Mouse (Mus musculus): ENCODE measurements at regions not wholly inside any gene's neighbourhood (a gene's known extent, or its start where the extent isn't known, plus 50 kb on each side); places are given as distances from the start of the nearest gene placed in this dataset.

DNA sequence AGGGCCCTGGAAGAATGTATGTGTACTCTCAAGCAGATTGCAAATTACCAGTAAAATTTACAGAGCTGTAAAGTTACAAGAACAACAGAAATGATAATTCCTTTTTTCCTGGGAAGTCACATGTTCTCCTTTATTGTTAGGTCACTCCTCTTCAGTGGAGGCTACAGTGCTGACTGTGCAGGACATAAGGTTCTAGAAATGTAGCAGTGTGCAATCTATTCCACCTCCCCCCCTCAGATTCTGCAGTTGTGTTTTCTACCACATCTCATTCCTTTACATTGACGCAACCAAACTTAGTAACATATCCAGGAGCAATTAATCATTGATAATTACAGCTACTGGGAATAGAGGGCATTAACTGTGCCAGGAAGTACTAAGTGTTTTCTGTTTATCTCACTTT, 385.3 kb upstream of the Tnc start:
- DNase-seq (ENCODE audit: low read depth) = no peak

DNA sequence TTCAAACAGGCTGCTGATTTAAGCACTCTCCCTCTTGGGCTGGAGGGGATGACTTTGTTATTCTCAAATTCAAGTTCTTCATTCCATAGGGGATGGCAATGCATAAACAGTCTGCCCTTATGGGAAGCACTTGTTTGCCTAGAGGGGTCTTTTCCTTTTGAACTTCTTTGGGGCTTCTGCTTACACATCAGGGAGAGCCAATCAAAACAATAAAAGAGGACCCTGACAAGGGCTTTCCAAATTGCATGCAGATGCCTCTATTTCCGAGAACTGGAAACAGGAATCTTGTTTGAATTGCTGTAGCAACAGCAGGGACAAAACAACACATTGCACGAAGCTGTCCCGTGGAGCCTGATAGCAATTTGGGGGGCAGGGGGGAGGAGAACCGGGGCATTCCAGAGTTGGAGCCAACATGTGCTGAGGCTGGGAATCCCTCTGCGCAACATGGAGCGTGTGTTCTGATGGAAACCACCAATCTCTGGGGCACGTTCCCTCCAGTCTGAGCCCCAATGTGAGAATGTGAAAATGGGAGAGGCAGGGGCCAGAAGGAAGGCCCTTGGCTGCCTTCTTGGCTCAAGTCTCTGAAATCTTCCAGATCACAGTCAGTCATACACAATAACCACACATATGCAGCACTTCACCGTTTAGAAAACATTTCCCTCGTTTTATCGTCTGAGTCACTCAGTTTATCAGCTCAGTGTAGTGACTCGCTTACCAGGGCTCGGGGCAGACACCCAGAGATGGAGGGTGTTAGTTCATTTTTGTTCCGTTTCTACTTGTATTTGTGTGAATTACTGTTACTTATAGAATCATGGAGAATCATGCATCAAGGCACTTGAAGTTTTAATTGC, 391.2 kb upstream of the Tnc start:
- no peak for DNase-seq (ENCODE audit: low read depth)

DNA sequence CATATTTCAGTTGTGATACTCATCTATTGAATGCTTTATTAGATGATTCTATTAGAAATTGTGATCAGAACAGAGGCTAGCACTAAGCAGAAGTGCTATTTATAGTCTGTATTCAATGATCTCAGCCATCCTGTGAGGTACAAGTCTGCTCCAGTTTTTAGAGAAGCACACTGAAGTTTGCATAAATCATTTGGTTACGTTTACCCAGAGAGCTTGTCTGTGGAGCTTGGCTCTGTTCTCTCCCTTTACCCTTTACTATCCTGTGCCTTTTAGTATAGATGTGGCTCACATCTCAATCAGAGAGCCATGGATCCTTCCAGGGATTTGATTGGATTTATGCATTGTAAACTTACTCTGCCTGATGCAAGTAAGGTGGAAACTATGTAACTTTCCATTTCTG, 404.6 kb upstream of the Tnc start:
- DNase-seq (ENCODE audit: low read depth) = no peak

DNA sequence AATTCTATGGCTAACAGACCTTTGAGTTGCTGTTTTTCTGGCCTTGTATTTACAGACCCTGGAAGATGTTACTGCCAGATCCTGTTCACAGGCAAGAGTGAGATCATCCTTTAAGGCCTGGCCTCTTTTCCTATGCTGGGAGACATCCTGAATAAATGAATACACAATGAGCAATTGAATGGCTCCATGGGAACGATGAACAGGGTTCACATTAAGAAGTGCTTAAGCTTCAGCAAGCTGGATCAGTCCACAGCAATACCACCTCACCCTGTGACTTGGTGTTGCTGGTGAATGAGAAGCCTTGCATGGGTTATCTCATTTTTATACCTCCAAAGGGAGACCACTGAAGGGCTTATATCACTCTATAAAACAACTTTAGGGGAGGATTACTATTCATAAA, 405.1 kb upstream of the Tnc start:
- DNase-seq (ENCODE audit: low read depth) = no peak

DNA sequence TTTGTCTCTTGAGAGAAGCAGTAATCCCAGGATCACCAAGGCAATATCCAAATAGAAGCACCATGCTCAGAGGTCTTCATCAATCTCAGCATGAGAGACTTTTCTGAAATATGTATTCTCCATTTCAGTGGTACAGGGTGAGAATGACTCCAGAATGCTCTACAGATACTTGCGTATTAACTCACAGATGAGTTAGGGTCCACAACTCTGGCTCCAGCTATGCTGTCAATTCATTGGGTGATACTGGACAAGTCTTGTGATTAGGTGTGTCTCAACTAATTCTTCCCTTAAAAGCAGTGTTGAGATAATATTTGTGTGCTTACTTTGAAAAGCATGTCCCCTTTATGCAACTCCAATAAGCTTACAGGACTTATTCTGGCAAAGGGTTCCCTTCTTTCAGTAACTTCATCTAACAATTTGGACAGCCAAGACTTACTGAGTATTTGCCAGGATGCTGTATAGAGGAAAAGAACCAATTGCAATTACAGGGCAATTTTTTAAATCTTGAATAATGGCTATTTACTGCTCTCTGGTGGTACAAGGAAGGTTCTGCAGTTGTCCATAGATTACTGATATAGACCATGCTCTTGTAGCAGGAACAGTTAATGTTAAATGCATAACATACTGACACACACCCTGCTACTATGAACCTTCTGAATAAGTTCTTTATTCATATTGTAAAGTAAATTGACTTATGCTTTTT, 445.6 kb upstream of the Tnc start:
- DNase-seq (ENCODE audit: low read depth) = no peak

DNA sequence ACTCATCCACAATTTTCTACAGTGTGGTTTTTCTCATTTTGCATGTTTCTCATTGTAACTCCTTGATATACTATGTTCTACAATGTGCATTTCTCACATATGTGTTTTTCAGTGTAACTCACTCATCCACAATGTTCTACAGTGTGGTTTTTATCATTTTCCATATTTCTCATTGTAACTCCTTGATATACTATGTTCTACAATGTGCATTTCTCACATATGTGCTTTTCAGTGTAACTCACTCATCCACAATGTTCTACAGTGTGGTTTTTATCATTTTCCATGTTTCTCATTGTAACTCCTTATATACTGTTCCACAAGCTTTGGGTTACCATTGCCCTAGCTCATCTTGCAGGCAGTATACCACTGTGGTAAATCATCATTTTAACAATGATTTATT, 450.9 kb upstream of the Tnc start:
- DNase-seq (ENCODE audit: low read depth) = peak; percentile 83

DNA sequence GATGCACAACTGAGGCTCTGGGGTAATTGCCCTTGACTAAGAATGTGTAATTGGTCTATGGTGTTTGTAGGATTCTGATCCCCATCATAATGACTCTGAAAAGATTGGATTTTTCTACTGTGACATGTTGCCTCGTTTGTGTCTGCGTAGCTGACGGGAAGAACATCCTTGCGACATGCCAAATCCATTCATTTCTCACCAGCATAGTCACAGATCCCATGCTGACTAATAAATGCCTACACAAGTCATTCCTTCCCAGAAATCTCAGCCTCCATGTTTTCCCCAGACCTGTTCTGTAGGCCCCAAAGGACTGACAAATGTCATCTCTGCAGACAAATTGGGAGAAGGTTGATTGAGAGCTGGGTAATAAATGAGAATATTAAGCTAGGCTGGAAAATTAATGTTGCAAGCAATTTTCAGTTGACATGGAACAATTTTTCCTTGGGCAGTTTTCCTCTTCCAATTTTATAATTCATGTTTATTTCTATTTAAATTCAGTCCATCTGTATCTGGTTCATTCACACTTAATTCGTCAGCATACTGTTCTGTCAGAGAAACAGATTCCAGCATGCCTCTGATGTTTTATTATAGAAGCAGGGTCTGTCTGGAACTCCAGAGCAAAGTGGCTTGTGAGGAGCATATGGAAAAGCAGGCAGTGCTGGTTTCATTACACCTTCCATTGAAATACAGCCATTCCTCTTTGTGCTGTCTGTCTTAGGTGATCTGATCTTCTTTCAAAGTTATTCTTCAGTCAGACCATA, 454.0 kb upstream of the Tnc start:
- DNase-seq (ENCODE audit: low read depth) = no peak

DNA sequence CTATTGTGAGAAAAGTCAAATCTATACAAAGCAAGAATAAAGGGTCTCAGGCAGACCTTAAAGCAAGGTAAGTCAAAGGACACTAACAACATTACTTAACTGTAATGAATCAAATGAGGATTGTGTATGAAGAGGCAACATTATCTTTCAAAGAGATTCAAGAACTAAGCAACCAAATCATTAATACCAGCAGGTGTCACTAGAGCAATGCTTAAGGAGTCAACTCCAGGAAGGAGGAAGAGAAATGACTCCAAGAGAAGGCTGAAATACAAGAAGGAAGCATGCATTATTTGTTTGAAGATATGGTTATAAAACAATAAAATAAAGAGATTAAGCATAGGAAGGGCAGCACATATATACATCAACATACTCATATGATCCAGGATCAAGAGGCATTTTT, 475.1 kb upstream of the Tnc start:
- no peak for DNase-seq (ENCODE audit: low read depth)

DNA sequence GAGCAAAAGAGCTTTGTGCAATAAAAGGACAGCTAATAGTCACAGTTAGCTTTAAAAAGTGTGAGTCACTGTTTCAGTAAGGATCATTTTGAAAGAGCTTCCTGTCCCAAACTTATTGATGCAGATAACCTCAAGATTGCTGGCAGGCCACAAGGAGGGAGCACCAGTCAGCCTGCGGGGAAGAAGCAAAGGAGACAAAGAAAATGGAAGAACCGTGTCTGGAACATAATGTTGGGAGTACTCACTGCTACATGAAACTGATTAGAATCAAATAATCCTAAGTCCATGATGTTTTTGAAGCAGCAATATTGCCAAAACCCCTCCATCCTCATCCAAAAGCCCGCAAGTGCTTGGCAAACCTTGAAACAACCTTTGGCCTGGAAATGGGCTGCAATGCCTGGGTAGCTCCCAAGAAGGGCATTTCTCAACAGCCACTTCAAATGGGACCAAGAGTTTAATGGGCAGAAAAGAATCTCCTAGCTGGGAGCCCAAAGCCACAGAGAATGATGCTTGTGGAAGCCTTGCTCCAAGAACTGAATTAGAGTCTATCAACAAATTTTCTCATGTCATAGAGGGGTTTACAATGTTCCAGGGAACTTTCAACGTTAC, 481.0 kb upstream of the Tnc start:
- DNase-seq (ENCODE audit: low read depth) = no peak

DNA sequence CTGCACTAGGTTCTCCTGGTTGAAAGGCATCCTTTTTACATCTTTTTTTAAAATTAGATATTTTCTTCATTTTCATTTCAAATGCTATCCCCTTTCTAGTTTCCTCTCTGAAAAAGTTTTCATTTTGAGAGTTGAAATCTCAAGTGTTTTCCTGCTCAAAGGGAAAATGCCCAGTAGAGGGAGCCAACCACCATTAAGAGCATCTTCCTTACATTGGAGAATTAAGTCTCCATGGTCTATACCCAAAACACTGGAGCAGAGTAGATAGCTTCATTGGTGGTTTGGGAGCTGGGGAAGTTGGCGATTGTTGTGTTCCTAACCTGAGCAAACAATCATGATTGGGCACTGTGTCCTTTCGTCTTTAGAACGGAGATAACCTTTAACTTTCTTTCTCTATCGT, 483.8 kb upstream of the Tnc start:
- no peak for DNase-seq (ENCODE audit: low read depth)

DNA sequence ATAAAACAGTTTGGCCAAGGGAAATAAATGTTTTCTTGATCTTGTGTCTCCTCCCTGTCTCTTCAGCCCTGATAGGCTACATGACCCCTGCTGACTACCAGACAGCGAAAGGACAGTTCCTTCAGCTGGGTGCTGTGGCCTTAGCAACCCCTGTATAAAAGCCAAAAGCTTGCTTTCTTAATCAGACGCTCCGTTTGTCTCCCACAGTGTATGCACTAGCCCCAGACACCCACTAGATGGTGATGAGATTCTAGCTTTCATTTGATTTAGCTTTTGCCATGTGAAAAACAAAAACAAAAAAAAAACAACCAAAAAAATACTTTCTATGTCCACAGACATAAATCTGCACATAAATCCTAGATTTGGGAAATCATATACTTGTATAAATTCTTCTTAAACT, 486.2 kb upstream of the Tnc start:
- DNase-seq (ENCODE audit: low read depth) = no peak

DNA sequence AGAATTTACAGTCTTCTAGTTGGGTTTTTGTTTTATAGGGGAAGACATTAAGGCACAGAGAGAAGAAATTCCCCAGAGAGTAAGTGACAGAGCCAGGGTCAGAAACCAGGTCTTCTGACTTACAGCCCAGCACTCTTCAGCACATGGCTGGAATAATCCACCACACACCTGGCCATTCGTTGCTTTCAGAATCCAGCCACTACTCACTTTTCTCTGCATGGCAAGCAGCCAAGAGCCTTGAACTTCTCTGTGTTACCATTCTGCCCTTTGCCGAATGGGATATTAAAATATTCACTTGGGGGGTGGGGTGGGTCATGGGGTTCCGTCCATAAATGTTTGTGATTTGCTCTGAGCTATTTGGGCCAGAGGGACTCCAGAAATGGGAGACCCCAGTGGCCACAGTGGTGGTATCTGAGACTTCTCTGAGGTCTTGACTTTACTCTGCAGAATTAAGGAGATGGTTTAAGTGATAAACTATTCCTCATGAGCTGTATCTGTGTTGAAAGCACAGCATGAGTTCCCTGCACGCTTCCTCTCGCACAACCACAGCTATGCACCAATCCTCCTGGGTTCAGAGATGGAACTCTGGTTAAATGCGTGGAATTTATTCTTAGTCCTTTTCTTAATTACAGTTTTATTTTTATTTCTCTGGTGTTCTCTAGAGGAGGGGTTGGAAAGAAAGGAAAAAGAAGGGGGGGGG, 488.9 kb upstream of the Tnc start:
- no peak for DNase-seq (ENCODE audit: low read depth)

DNA sequence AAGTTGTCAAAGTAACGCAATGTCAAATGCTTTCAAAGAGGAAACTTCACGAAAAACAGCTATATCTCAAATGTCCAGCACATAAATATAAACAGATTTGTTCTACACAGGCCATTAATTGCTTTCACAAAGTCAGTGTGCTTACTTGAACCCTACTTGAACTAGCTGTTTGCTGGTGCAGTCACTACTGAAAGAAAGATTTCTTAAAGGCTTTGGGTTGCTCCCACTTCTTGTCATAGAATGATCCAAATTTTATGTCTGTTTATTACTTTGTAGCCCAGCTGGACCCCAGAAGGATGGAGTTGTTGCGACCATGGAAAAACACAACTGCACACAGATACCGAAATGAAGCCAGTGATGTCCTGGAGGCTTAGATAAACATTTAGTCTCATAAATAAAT, 491.2 kb upstream of the Tnc start:
- no peak for DNase-seq (ENCODE audit: low read depth)

DNA sequence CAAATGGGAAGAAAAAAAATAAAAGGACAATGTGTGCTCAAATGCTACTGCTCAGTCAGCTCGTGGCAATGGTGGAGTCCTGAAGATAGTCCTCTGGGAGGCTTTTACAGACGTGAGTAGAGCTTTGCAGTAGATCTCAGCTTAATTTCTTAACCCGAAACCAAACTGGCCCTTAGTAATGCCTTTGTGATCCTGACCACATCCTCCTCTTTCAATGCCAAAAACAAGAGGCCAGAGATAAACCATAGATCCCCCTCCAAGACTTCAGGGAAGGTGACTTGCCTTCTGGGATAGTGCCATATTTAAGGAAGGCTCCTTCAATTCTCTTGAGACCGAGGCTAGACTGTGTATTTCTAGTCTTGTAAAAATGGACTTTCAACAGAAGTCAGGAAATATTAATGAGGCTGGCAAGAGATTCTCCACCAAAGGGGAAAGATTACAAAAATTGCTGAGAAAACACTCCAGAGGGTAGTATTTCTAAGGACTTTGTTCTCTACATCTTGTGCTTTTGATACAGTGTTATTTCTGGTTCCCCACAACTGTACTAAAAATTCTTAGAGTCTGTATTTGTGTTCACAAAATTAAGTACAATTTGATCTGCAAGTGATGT, 497.9 kb upstream of the Tnc start:
- DNase-seq (ENCODE audit: low read depth) = no peak

DNA sequence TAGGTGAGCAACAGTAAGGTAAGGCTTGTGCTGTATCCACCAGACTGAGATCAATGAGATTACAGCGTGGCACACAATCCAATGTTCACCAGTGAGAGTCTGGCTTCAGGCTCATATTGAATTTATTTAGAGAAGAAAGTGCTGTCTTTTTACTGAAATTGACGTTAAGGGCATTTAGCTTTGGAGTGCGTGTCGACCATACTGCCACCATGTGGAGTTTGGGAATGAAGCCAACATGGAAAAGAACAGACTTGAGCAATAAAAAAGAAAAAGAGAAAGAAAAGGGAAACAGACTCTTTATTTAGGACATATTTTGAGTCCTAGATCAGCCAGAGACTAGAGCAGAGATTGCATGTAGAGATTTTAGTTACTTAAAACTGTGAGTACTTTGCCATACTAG, 499.6 kb upstream of the Tnc start:
- no peak for DNase-seq (ENCODE audit: low read depth)

DNA sequence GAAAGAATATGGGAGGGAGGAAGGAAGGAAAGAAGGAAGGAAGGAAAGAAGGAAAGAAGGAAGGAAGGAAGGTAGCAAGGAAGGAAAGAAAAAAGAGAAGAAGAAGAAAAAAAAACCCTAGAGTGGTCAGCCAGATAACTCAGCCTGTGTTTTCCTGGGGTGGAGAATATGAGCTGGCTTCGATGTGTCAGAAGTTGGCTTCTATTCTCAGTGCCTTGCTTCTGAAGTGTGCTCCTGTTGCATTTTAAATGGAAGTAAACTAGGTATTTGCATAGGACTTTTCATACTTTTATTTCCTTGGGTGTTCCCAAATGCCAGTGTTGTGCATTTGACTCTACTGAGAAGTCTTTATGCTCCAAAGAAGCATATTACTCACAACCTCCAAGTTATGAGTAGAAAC, 515.7 kb upstream of the Tnc start:
- DNase-seq (ENCODE audit: low read depth) = no peak

DNA sequence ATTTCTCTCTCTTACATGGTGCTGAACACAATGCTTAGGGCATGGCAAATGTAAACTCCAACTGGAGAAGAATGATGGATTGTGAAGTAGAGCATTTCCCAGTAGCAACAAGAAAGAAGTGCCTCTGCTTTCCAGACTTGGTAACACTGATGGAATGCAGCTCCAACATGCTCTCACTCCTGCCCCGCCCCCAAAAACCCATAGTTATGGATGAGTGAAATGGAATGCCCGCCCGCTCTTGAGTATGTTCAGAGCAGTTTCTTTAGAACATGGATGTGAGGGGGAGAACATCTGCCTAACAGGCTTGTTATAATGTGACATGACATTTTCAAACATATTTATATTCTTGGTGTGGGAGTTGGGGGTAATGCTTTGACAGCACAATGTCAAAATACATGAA, 517.2 kb upstream of the Tnc start:
- no peak for DNase-seq (ENCODE audit: low read depth)

DNA sequence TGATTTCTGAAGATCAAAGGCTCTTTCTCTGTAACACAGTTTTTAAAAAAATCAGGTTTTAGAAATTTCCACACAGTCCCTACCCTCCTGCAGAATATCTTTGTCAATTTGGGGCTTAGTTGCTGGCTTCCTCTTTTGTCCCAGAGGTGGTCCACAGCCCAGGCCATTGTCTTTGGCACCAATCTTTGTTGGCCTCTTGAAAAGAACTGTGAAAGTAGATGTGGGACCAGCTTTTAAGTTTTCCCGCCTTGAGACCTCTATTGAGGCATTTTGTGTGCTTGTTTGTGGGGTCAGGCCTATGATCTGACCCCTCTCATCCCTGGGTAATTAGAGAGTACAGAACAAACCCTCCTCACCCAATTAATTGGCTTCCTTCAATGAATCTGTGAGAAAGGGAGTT, 523.9 kb upstream of the Tnc start:
- DNase-seq (ENCODE audit: low read depth) = no peak

DNA sequence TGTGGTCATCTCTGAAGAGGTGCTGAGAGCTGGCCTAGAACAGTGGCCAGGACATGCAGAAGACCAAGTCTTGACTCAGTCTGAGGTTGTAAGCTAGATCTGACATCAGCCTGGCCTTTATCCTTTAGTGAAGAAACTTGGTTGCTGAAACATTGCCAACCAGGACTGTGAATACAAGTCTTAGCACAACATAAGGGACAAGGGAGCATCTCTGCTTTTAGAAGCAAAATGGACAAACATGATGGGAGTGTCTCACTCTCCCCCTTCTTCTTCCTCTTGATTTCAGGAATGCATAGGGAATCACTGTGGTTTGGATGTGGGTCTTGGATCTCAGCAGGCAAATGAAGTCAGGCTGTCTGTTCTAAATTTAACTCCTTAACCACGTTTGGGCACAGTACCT, 529.1 kb upstream of the Tnc start:
- DNase-seq (ENCODE audit: low read depth) = no peak

DNA sequence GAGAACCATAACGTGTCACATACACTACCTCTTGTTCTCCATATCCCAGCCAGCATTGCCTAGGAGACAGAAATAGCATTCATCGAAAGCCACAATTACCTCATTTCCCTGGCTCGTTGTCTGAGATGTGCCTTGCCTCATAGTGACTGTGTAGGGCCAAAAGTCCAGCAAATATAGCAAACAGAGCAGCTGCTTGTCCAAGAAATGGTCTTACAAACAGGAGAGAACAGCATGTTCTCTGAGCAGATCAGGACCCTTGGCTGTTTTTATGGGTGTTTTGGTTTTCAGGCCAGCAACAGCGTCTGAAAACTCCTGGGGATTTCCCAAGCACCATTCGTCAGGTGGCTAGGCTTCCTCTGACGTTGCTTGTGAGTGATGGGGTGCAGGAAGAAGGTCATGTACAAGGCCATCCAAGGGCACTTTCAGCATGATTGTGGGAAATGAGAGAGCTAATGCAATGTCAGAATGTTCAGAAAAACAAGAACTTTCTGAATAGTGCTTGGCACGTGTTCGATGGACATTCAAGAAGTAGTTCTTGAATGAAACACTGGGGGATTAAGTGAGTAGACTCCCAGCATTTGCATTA, 528.9 kb upstream of the Pappa start:
- DNase-seq (ENCODE audit: low read depth) = no peak

DNA sequence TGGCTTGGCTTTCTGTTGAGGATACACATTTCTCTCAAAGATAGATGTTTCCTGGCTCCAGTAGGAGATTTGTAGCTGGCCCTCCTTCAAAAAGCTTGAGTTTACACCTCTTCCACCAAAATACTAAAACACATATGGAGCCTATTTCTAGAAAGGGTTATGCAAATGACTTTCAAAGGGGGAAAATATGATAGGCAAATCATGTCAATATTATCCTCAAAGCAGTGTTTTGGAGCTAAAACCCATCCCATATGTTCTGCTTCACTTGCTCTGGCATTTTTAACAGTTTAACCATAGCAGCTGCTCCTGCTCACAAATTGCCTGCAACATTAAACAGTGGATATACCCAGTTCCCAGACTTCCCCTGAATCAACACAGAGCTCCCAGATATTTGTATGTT, 525.5 kb upstream of the Pappa start:
- DNase-seq (ENCODE audit: low read depth) = no peak
